Mouse (Mus musculus) lung, postnatal 14 days (tissue): ENCODE data around the gene Rdh16f1.
"Not testable (repeated sequence)": the region's sequence is repeated elsewhere in the genome, so short reads cannot be mapped to it uniquely, and the experiment has no call there.

Experiments
- DNase-seq: peaks from one replicate; pipeline ENCODE4 v3.0.0; 2021

Rdh16f1 gene

GRCm38 (mm10) chr10:127837793-127838192 lies 78.2 kb downstream of the Rdh16f1 start:
- not testable (repeated sequence) for DNase-seq

- no peak for DNase-seq
Measured at GRCm38 (mm10) chr10:127838539-127838938, 79.0 kb downstream of the Rdh16f1 start.

- no peak for DNase-seq
Measured at GRCm38 (mm10) chr10:127840776-127841175, 81.2 kb downstream of the Rdh16f1 start.
